Mouse (Mus musculus): Measurements from ENCODE around the gene Spint5.

GRCm38 (mm10) chr2:164733259-164733658, 18.2 kb downstream of the Spint5 start:
- TF ChIP-seq GATA1 (IDR thresholded peaks at IDR 0.05; ENCODE audit: borderline replicate concordance, low read length) (no peak), FLI1 (IDR thresholded peaks at IDR 0.05; ENCODE audit: low read length) (no peak)
